Mouse (Mus musculus) ES-E14 (cell line): ENCODE measurements around the gene Iqcn. TPM values are rescaled to one million over a fixed set of nuclear protein-coding genes. Genes with fewer than 3 reads are reported as not detected.

ENCODE experiments used
- DNase-seq: peaks from one replicate; pipeline ENCODE4 v3.0.0-alpha.2; 2013; ENCODE audit warnings: low read depth, low spot score
- H3K27ac ChIP-seq: 2 replicates; pipeline ENCODE4 v1.5.1; 2012; ENCODE audit warnings: low read depth, mild to moderate bottlenecking, low read length, moderate library complexity, mixed read lengths; ENCODE audit not compliant: poor library complexity, insufficient read depth, severe bottlenecking
- H3K36me3 ChIP-seq: 2 replicates; pipeline ENCODE4 v1.6.1; 2012; ENCODE audit warnings: mild to moderate bottlenecking, low read length, moderate library complexity, mixed read lengths; ENCODE audit not compliant: control insufficient read depth, poor library complexity, insufficient read depth, severe bottlenecking
- H3K4me1 ChIP-seq, 2 experiments: fragments of 150-350 bp in 1 of 2; sonication (generic) in 1 of 2; 2 replicates each; pipeline ENCODE4 v1.6.1; 2012; ENCODE audit warnings: low read length in 2 of 2, mild to moderate bottlenecking in 1 of 2, mixed read lengths in 1 of 2; ENCODE audit not compliant: control insufficient read depth in 2 of 2, insufficient read depth in 2 of 2, poor library complexity in 1 of 2
- H3K4me3 ChIP-seq, 2 experiments: fragments of 150-350 bp in 1 of 2; sonication (generic) in 1 of 2; 2 replicates each; pipeline ENCODE4 v1.5.1; 2012; ENCODE audit warnings: low read length in 2 of 2, low read depth in 1 of 2, mild to moderate bottlenecking in 1 of 2, mixed read lengths in 1 of 2; ENCODE audit not compliant: insufficient read depth in 1 of 2, poor library complexity in 1 of 2, severe bottlenecking in 1 of 2
- H3K9ac ChIP-seq: 2 replicates; pipeline ENCODE4 v1.6.1; 2012; ENCODE audit warnings: low read depth, mild to moderate bottlenecking, low read length, mixed read lengths; ENCODE audit not compliant: poor library complexity, insufficient read depth, severe bottlenecking
- H3K9me3 ChIP-seq: fragments of 150-350 bp; sonication (generic); 2 replicates; pipeline ENCODE4 v1.6.1; 2012; ENCODE audit warnings: low read depth, mild to moderate bottlenecking, low read length; ENCODE audit not compliant: control insufficient read depth, insufficient read depth
- CHD2 ChIP-seq: IDR thresholded peaks from 2 replicates; pipeline ENCODE4 v1.6.1; 2014; ENCODE audit warnings: mild to moderate bottlenecking, low read depth, low read length, inconsistent platforms
- HCFC1 ChIP-seq: IDR thresholded peaks from 2 replicates; pipeline ENCODE4 v1.6.1; 2012; ENCODE audit warnings: low read length, inconsistent platforms, borderline replicate concordance; ENCODE audit not compliant: insufficient read depth
- MAFK ChIP-seq: IDR thresholded peaks from 2 replicates; pipeline ENCODE4 v1.6.1; 2014; ENCODE audit warnings: mild to moderate bottlenecking, low read depth, low read length, inconsistent platforms; ENCODE audit not compliant: insufficient read depth
- ZC3H11A ChIP-seq: IDR thresholded peaks from 2 replicates; pipeline ENCODE4 v1.6.1; 2012; ENCODE audit warnings: low read depth, mild to moderate bottlenecking, inconsistent platforms, low read length, borderline replicate concordance
- ZNF384 ChIP-seq: IDR thresholded peaks from 2 replicates; pipeline ENCODE4 v1.6.1; 2012; ENCODE audit warnings: low read depth, low read length, inconsistent platforms
- in situ Hi-C, 2 experiments: fragments of 600-800 bp; cut with MboI; formaldehyde crosslinking; loops; one replicate each; pipeline ENCODE4 v1.15.1; 2025; ENCODE audit warnings: low sequenced_read_pairs in 2 of 2, inconsistent platforms in 1 of 2; ENCODE audit not compliant: unreplicated experiment in 2 of 2
- total RNA-seq: library from RNA; depleted of rRNA; stranded (reverse); fragments of 300-350 nt; gene quantifications from 2 replicates; pipeline ENCODE4 v1.2.3, GENCODE M21; 2012

Gene Iqcn
- total RNA-seq, 1 experiment = 0.09 TPM

DNA sequence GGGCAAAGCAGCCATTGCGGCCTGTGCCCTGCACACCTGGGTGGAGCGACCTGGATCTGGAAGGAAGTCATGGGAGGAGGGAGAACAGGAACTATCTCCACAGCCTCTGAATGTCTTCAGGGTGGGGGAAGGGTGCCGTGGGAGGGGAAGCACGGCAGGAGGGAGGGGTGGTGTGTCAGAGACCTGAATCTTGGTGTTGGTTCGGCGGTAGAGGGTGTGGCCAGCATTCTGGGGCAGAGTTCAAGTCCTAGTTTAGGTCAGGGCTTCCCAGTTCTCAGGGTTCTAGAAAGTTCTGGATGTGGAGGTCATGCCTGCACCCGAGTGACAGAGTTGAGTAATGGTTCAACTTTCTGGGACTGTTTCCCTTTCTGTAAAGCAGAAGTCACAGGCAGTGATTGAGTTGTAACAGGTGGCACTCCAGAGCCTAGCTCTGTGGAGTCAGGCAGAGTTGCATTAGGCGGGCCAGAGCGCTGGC is 16.6 kb downstream of the Iqcn start:
- Histone ChIP-seq H3K4me1 (peaks cover 0 to 14% of the 10 kb centered on the region in 2 experiments; a peak in 1 of 4 replicates), H3K36me3 (no peaks in the 10 kb centered on the region), H3K9ac (no peak overlapping the region), H3K27ac (no peak overlapping the region), H3K4me3 (no peak overlapping the region), H3K9me3 (no peaks in the 10 kb centered on the region)
- in situ Hi-C loops = loop anchor here (5.0 kb wide), 2 partner anchors 32 to 37 kb away; partner anchors contain the start of gene Rab3a (in 1 of the 2)
- DNase-seq = no peak
- TF ChIP-seq ZC3H11A (no peak), ZNF384 (no peak), CHD2 (no peak), MAFK (no peak), HCFC1 (no peak)

DNA sequence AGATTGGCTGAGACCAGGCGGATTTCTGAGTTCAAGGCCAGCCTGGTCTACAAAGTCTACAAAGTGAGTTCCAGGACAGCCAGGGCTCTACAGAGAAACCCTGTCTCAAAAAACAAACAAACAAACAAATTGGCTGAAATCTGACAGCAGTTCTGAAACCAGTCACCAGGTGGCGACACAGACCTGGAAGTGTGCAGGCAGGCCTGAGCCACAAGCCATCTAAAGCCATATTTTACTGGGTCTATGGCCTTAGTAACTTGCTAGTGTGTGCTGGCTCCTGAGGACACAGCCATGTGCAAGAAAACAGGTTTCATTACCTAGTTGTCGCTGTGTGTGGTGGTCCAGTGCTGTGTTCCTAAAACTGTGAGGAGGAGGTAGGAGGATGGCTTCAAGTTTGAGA is 17.5 kb downstream of the Iqcn start:
- Histone ChIP-seq H3K9me3 (no peaks in the 10 kb centered on the region), H3K27ac (no peak overlapping the region), H3K9ac (no peak overlapping the region), H3K4me3 (no peak overlapping the region), H3K4me1 (peaks cover 0 to 14% of the 10 kb centered on the region in 2 experiments; a peak in 1 of 4 replicates), H3K36me3 (no peaks in the 10 kb centered on the region)
- TF ChIP-seq ZNF384 (peak; percentile 99), MAFK (peak; percentile 30; the same call in 1 of the 2 replicates), HCFC1 (no peak), ZC3H11A (peak; percentile 93), CHD2 (no peak)
- DNase-seq = peak; percentile 73
- in situ Hi-C loops = no loop called here

DNA sequence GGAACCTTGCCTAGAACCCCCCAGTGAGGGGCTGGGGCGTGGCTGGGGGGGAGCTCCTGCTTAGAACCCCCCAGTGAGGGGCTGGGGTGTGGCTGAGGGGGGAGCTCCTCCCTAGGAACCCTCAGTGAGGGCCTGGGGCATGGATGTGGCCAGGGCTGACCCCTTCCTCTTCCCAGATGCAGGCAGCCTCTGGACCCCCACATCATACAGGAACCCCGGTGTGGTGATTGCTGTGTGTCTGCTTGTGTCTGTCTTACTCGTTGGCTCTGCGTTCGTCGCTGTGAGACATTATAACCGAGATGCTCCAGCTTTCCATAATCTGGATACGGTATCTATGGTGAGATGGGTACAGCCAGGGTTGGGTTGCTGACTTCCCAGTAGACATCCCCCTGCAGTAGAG is 18.3 kb downstream of the Iqcn start:
- DNase-seq = no peak
- H3K9ac ChIP-seq = no peak overlapping the region
- no peaks in the 10 kb centered on the region for H3K36me3 ChIP-seq
- no peak overlapping the region for H3K27ac ChIP-seq
- in situ Hi-C loops = no loop called here
- TF ChIP-seq ZC3H11A = no peak
- no peak for TF ChIP-seq MAFK
- TF ChIP-seq HCFC1 = no peak
- no peak for TF ChIP-seq ZNF384
- TF ChIP-seq CHD2 = no peak
- no peak overlapping the region for H3K4me3 ChIP-seq
- H3K9me3 ChIP-seq = no peaks in the 10 kb centered on the region
- peaks cover 0 to 13% of the 10 kb centered on the region in 2 experiments; a peak in 1 of 4 replicates for H3K4me1 ChIP-seq

DNA sequence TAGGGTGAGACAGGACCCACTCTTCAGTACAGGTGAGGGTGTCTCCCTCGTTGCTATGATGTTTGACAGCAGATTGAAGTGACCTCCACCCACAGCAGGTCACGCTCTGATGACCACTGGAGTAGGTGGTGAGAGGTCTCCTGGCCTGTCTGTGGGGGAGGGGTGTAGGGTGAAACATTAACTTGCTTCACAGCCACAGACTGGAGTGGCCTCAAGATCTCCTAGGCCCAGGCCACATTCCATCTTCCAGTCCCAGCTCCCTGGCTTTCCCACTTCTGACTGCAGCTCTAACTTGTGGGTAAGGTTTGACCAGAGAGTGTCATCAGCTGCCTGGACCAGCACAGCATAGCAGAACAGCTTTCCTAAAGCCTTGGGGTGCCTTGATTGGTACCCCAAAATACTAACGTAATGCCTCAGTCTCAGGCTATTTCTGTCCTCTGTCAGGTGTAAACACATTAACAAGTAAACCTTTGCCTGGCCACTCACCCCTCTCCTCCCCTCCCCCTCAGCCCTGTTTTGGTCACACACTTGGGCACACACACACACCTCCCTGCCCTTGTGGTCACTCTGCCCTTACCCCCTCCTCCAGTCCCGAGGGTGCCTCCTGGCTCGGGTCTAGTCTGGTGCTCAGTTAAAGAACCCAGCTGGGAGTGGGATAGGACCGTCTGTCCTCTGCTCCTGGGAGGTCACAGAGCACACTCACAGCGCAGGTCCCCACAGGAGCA is 20.4 kb downstream of the Iqcn start, which contains the start of gene Pde4c:
TSS of gene Pde4c (plus strand) at position 235 of the 725 bp plus-strand sequence.
- H3K36me3 ChIP-seq = no peaks in the 10 kb centered on the region
- no peak within 1 kb of the TSS for H3K27ac ChIP-seq
- in situ Hi-C loops = no loop called here
- 0 out of 2 replicates have a peak within 1 kb of the TSS, but pooled peaks have one; percentile 18 for H3K9ac ChIP-seq
- H3K4me3 ChIP-seq = peak within 1 kb of the TSS; percentile 30 to 31; a peak in 1 of 4 replicates
- peaks cover 0 to 6% of the 10 kb centered on the region in 2 experiments; a peak in 1 of 4 replicates for H3K4me1 ChIP-seq
- no peak for TF ChIP-seq HCFC1
- DNase-seq = no peak
- H3K9me3 ChIP-seq = no peaks in the 10 kb centered on the region
